Mouse (Mus musculus) heart, embryonic 13.5 days (tissue): ENCODE measurements at regions not wholly inside any gene's neighbourhood (a gene's known extent, or its start where the extent isn't known, plus 50 kb on each side); places are given as distances from the start of the nearest gene placed in this dataset.

ENCODE experiments used
- ATAC-seq: fragments of 200-750 bp; cut with Nextera tagmentation; 2 replicates; pipeline ENCODE4 v1.8.0; 2017; ENCODE audit warnings: moderate TSS enrichment; ENCODE audit not compliant: insufficient number of reproducible peaks, low FRiP score, low TSS enrichment; ENCODE audit errors: extremely low read depth
- H3K27ac ChIP-seq: fragments of 300-500 bp; sonication (generic); replicated peaks from 2 replicates; pipeline ENCODE4 v1.5.1; 2015; ENCODE audit warnings: moderate library complexity, mild to moderate bottlenecking, inconsistent platforms
- H3K27me3 ChIP-seq: fragments of 300-500 bp; sonication (generic); replicated peaks from 2 replicates; pipeline ENCODE4 v1.6.1; 2015; ENCODE audit warnings: mild to moderate bottlenecking, inconsistent platforms
- H3K36me3 ChIP-seq: fragments of 300-500 bp; sonication (generic); 2 replicates; pipeline ENCODE4 v1.6.1; 2015; ENCODE audit warnings: mild to moderate bottlenecking, inconsistent platforms
- H3K4me1 ChIP-seq: fragments of 300-500 bp; sonication (generic); 2 replicates; pipeline ENCODE4 v1.6.1; 2015; ENCODE audit warnings: inconsistent platforms
- H3K4me2 ChIP-seq: fragments of 300-500 bp; sonication (generic); 2 replicates; pipeline ENCODE4 v1.6.1; 2015; ENCODE audit warnings: inconsistent platforms, mild to moderate bottlenecking, moderate library complexity
- H3K4me3 ChIP-seq: fragments of 300-500 bp; sonication (generic); 2 replicates; pipeline ENCODE4 v1.5.1; 2015; ENCODE audit warnings: moderate library complexity, mild to moderate bottlenecking, inconsistent platforms
- H3K9ac ChIP-seq: fragments of 300-500 bp; sonication (generic); 2 replicates; pipeline ENCODE4 v1.6.1; 2015; ENCODE audit warnings: inconsistent platforms, mild to moderate bottlenecking, moderate library complexity
- H3K9me3 ChIP-seq: fragments of 300-500 bp; sonication (generic); 2 replicates; pipeline ENCODE4 v1.6.1; 2016; ENCODE audit warnings: inconsistent platforms
- WGBS: fragments of 180-500 bp; shearing (Covaris S2); methylation state at CpG from one replicate; pipeline ENCODE4 v1.1.7; 2015; ENCODE audit warnings: mixed read lengths; 5-methylcytosine and 5-hydroxymethylcytosine counted together

DNA sequence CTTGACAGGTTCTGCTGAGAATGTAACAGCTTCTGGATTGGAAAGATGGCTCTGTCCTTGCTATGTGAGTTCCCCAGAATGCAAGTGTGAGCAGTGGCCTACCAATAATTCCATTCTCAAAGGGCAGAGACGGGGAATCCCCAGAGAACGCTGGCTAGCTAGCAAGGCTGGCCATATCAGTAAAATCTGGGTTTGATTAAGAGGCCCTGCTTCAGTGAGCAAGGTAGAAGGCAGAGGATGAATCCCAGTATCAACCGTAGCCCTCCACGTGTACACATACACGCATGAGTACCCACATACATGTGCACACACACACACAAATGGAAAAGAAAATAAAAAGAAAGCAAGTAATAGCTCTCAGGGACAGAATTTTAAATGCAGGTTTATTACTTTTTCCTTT, 55.3 kb downstream of the Tril start:
- Histone ChIP-seq H3K36me3 (no peaks in the 10 kb centered on the region), H3K27me3 (no peaks in the 10 kb centered on the region), H3K4me3 (no peak overlapping the region), H3K4me1 (peaks cover 21% of the 10 kb centered on the region), H3K4me2 (no peak overlapping the region), H3K27ac (no peak overlapping the region), H3K9me3 (no peaks in the 10 kb centered on the region), H3K9ac (no peak overlapping the region)
- 75% methylated on average over 5 of the region's 5 CpGs for WGBS
- ATAC-seq, result no peak

DNA sequence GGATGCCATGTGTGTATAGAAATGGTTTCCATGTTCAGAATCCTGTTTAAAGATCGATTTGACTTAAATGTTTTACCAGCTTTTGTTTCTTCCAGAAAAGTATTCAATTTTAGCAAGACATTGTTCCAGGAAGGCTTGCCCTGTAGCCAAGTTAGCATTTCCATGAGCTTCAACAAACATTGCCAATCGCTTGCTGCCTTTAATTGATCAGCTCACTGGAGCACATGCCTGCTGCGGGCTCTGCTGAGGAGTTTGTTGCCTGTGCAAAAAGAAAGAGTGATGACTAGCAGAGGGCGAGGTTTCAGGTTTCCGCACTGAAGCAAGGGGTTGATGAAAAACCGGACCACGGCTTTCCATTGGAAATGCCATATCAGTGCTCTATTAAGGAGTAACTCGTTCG, 58.0 kb downstream of the Tril start:
- Histone ChIP-seq H3K36me3 (no peaks in the 10 kb centered on the region), H3K9ac (no peak overlapping the region), H3K4me3 (no peak overlapping the region), H3K27me3 (no peaks in the 10 kb centered on the region), H3K9me3 (peaks cover 7% of the 10 kb centered on the region; the same call in 1 of the 2 replicates), H3K4me1 (peaks cover 28% of the 10 kb centered on the region), H3K4me2 (no peak overlapping the region), H3K27ac (no peak overlapping the region)
- WGBS, result 58% methylated on average over 9 of the region's 9 CpGs
- ATAC-seq, result no peak

DNA sequence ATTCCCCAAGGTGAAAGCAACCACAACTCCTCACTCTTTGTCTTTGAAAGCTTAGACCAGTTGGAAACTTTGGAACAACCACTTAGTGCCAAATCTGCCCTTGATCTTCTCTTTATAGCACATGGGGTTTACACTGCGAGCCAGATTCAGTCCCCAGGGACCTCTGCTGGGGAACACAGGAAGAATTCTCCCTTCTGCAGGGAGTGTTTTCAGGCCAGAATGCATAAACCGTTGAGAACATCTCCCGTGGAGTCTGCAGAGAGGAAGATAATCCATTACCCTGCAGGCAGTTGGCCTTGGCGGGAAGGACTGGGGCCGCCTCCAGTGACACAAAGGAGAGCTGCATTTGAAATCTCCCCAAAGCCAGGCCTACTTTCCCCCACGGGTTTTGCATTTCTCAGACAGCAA, 60.0 kb downstream of the Tril start:
- Histone ChIP-seq H3K4me2 (no peak overlapping the region), H3K9me3 (peaks cover 11% of the 10 kb centered on the region; the same call in 1 of the 2 replicates), H3K27ac (0 out of 2 replicates have a peak overlapping the region, but pooled peaks have one; percentile 2), H3K9ac (no peak overlapping the region), H3K36me3 (no peaks in the 10 kb centered on the region), H3K4me3 (no peak overlapping the region), H3K27me3 (no peaks in the 10 kb centered on the region), H3K4me1 (peaks cover 17% of the 10 kb centered on the region)
- no peak for ATAC-seq
- WGBS, result 18% methylated on average over 6 of the region's 6 CpGs

DNA sequence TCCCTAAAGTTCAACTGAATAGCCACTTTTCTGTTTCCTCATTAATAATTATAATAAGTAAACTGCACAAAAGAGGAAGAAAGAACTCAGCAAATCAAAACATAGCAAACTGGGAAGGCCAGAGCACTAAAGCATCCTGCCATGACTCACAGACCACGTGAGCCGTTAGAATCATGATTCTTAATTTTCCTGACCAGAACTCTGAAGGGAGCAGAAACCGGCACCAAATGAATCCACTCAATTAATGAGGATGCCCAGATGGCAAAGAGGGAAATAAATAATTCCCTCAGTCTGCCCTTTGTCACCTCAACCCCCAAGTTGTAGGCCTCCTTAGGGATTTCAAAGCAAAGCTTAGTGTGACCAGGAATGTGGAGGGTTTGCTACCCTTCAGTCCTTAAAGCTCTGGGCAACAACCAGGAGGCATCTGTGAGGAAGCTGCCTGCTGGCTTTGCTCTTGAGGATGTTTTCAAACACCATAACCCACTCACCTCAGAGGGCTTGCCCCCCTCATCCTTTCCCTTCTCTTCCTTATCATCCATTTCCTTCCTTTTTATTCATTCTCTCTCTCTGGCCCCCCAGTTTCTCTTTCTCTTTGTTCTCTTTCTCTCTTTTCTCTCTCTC, 60.8 kb downstream of the Tril start:
- Histone ChIP-seq H3K4me2 (no peak overlapping the region), H3K27me3 (no peaks in the 10 kb centered on the region), H3K36me3 (no peaks in the 10 kb centered on the region), H3K9me3 (peaks cover 11% of the 10 kb centered on the region; the same call in 1 of the 2 replicates), H3K27ac (peak overlapping the region; percentile 2; the same call in 1 of the 2 replicates), H3K9ac (no peak overlapping the region), H3K4me1 (peaks cover 18% of the 10 kb centered on the region), H3K4me3 (no peak overlapping the region)
- no peak for ATAC-seq
- 63% methylated on average over 3 of the region's 3 CpGs for WGBS

DNA sequence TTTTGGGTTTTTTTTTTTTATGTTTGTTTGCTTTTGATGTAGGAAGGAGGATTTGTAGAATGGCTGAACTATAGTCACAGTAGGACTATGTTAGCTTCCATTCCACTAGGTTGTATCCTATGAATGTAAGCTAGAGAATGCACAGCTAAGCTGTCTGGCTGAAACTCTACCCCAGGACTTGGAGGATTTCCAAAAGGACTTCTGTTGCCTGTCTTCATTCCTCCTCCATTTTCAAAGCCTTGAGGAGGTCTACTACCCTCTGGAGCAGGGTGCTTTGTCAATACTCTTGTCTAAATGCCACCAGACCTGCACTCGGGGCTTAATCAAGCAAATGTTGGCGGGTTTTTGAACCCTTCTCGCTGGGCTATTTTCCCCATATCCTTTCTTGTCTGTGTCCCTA, 66.3 kb downstream of the Tril start:
- H3K4me1 ChIP-seq, result peaks cover 5% of the 10 kb centered on the region; the same call in 1 of the 2 replicates
- no peak overlapping the region for H3K9ac ChIP-seq
- H3K4me2 ChIP-seq, result no peak overlapping the region
- 72% methylated on average over 3 of the region's 3 CpGs for WGBS
- no peak overlapping the region for H3K4me3 ChIP-seq
- peak overlapping the region; percentile 37; the same call in 1 of the 2 replicates for H3K27ac ChIP-seq
- no peak for ATAC-seq
- H3K36me3 ChIP-seq, result no peaks in the 10 kb centered on the region
- no peaks in the 10 kb centered on the region for H3K27me3 ChIP-seq
- H3K9me3 ChIP-seq, result peaks cover 11% of the 10 kb centered on the region; the same call in 1 of the 2 replicates

DNA sequence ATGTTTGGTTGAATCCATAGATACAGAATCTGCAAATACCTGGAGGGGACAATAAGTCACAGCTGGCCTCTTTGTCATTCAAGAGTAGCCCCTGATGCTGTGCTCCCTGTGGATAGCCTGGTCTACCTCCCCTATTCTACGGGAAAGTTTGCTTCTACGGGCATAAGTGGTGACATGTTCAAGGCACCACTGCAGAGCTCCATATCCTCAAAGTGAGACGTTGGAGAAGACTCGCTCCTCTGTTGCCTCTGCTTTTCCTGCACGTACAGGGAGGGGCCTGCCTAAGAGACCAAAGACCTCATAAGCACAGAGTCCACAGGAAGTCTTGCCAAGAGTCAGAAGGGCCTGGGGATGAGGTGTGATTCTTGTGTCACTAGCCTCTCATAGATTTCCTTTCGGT, 70.1 kb downstream of the Tril start:
- Histone ChIP-seq H3K9me3 (no peaks in the 10 kb centered on the region), H3K4me1 (peaks cover 5% of the 10 kb centered on the region; the same call in 1 of the 2 replicates), H3K27me3 (no peaks in the 10 kb centered on the region), H3K36me3 (no peaks in the 10 kb centered on the region), H3K4me2 (no peak overlapping the region), H3K4me3 (no peak overlapping the region), H3K9ac (no peak overlapping the region), H3K27ac (no peak overlapping the region)
- no peak for ATAC-seq
- WGBS, result 79% methylated on average over 6 of the region's 6 CpGs
